In the genomic region with DNA sequence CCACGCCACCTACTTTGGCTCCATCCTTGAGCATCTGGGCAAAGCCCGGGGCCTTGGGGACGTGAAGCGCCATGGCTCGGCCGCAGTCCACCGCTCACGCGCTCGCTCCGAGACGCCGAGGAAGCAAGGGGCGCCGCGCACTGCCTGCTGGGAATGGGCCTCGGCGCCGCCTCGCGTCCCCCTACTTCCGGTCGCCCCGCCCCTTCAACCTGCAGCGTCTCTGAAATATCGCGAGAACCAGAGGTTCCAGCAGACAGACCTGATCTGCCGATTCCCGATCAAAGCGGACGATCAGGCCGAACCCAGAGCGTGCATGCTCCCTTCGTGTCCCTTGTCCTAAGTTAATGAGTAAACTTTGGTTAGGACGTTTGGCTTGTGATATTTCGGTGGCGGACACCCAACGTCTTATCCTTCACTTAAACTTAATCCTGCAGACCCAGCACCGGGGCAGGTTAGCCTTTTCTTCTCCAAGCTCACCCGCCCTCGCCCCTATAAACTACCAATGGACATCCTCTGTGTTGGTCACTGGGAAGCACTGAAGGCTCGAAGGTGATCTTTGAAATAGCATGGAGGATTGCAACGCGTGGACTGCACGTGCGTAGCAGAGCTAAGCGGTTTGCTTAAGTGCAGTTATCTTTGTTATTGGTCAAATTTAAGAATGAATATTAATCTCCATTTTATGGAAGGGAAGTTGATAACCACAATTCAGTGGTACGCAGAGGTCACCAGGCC, we compare ENCODE assay signal across 8 mouse cellular contexts. TPM values are rescaled to one million over a fixed set of nuclear protein-coding genes. Genes with fewer than 3 reads are reported as not detected.
DNase-seq lines count a peak whose midpoint lies in the region; ATAC-seq lines count a peak whose summit lies in the region.

A gene (minus strand): TSS at position 158 of the 732 bp plus-strand sequence.

- H3K9ac ChIP-seq in heart, embryonic 13.5 days, result peak within 1 kb of the TSS; percentile 95
- peak within 1 kb of the TSS; percentile 98 for H3K9ac ChIP-seq in liver, embryonic 12.5 days
- H3K9ac ChIP-seq in stomach, embryonic 15.5 days, result peak within 1 kb of the TSS; percentile 95

- peak; percentile 89 for ATAC-seq in heart, embryonic 13.5 days (ENCODE audit: extremely low read depth, insufficient number of reproducible peaks, low FRiP score, low TSS enrichment)
- peak; percentile 92 for ATAC-seq in liver, embryonic 12.5 days
- peak; percentile 96 for ATAC-seq in stomach, embryonic 15.5 days (ENCODE audit: insufficient read depth, low FRiP score, low read depth)

- peak within 1 kb of the TSS; percentile 92 for H3K4me2 ChIP-seq in heart, embryonic 13.5 days
- peak within 1 kb of the TSS; percentile 79 for H3K4me2 ChIP-seq in liver, embryonic 12.5 days
- peak within 1 kb of the TSS; percentile 70 for H3K4me2 ChIP-seq in stomach, embryonic 15.5 days

- no peaks in the 10 kb centered on the region for H3K9me3 ChIP-seq in heart, embryonic 13.5 days
- no peaks in the 10 kb centered on the region for H3K9me3 ChIP-seq in liver, embryonic 12.5 days (replicated peaks)
- H3K9me3 ChIP-seq in stomach, embryonic 15.5 days, result no peaks in the 10 kb centered on the region

- H3K36me3 ChIP-seq in heart, embryonic 13.5 days, result peaks cover 35% of the 10 kb centered on the region
- peaks cover 33% of the 10 kb centered on the region for H3K36me3 ChIP-seq in liver, embryonic 12.5 days
- H3K36me3 ChIP-seq in stomach, embryonic 15.5 days, result peaks cover 11% of the 10 kb centered on the region

- H3K4me3 ChIP-seq in brown adipose tissue, adult 24 weeks (ENCODE audit: insufficient read depth, low read depth, low read length), result peak within 1 kb of the TSS; percentile 91
- peak within 1 kb of the TSS; percentile 82 for H3K4me3 ChIP-seq in heart, embryonic 13.5 days
- peak within 1 kb of the TSS; percentile 99 for H3K4me3 ChIP-seq in liver, embryonic 12.5 days
- H3K4me3 ChIP-seq in stomach, embryonic 15.5 days (replicated peaks), result peak within 1 kb of the TSS; percentile 91

- peaks cover 4% of the 10 kb centered on the region; the same call in 1 of the 2 replicates for H3K4me1 ChIP-seq in brown adipose tissue, adult 24 weeks (ENCODE audit: control insufficient read depth, insufficient read depth, insufficient read length, low read length)
- H3K4me1 ChIP-seq in heart, embryonic 13.5 days, result peaks cover 30% of the 10 kb centered on the region
- peaks cover 38% of the 10 kb centered on the region for H3K4me1 ChIP-seq in liver, embryonic 12.5 days
- peaks cover 10% of the 10 kb centered on the region for H3K4me1 ChIP-seq in stomach, embryonic 15.5 days

- DNase-seq in CD4-positive, CD25-positive, alpha-beta regulatory T cell, adult 2 months (ENCODE audit: low read depth, low spot score), result peak; percentile 99
- DNase-seq in fat pad, adult 2 months (ENCODE audit: extremely low read depth, low read depth, low spot score), result peak; percentile 70
- DNase-seq in kidney, postnatal 10 days, result peak; percentile 98
- DNase-seq in natural killer cell, adult 2 months (ENCODE audit: low spot score in 2 of 2), result peak; percentile 96 to 97

- H3K27ac ChIP-seq in brown adipose tissue, adult 24 weeks (replicated peaks; ENCODE audit: low read depth, low read length), result peak within 1 kb of the TSS; percentile 84
- peak within 1 kb of the TSS; percentile 88 for H3K27ac ChIP-seq in heart, embryonic 13.5 days (replicated peaks)
- peak within 1 kb of the TSS; percentile 85 for H3K27ac ChIP-seq in liver, embryonic 12.5 days
- H3K27ac ChIP-seq in stomach, embryonic 15.5 days, result peak within 1 kb of the TSS; percentile 87

- under 1% methylated on average over 48 of the region's 48 CpGs for WGBS in heart, embryonic 13.5 days
- WGBS in liver, embryonic 12.5 days (ENCODE audit: insufficient replicate concordance), result 1% methylated on average over 48 of the region's 48 CpGs
- WGBS in stomach, embryonic 15.5 days, result under 1% methylated on average over 48 of the region's 48 CpGs

- H3K27me3 ChIP-seq in heart, embryonic 13.5 days (replicated peaks), result no peaks in the 10 kb centered on the region
- H3K27me3 ChIP-seq in liver, embryonic 12.5 days (replicated peaks), result no peaks in the 10 kb centered on the region
- H3K27me3 ChIP-seq in stomach, embryonic 15.5 days (replicated peaks), result no peaks in the 10 kb centered on the region

RNA-seq across cellular contexts. Expression of the gene that starts here (rescaled TPM):
- 91.6 and 165 TPM in 2 replicates for polyA plus RNA-seq in brown adipose tissue, adult 24 weeks (2012; ENCODE audit: insufficient read depth, insufficient read length, missing spikeins)
- 290 and 329 TPM in 2 replicates for polyA plus RNA-seq in heart, embryonic 13.5 days (2015; fragmentation: Nextera tagmentation; extraction: Ambion mirVana)
- 395 and 399 TPM in 2 replicates for polyA plus RNA-seq in liver, embryonic 12.5 days (2016; fragmentation: Nextera tagmentation; extraction: Ambion mirVana)
- 389 and 416 TPM in 2 replicates for polyA plus RNA-seq in stomach, embryonic 15.5 days (2015; fragmentation: Nextera tagmentation; extraction: Ambion mirVana)

Comparison
In these comparisons a context has a peak if more than half of its experiments do, and no peak if none do; other contexts are left out.
1. Peak in every context shown above with its lines: DNase-seq, ATAC-seq, H3K4me3 ChIP-seq and H3K27ac ChIP-seq.